Mouse (Mus musculus) retina, embryonic 14.5 days (tissue): Measurements from ENCODE around the gene Sry.

ENCODE experiments used
- DNase-seq: peaks from one replicate; pipeline ENCODE4 v3.0.0-alpha.2; 2015; ENCODE audit warnings: low spot score

The Sry gene

GRCm38 (mm10) chrY:2663558-2663957, at the start of gene Sry:
Gene Sry, minus strand, starts transcription at chrY:2663658.
- no peak for DNase-seq
